Mouse (Mus musculus) G1E (cell line): ENCODE measurements around the gene Mgll. TPM values are rescaled to one million over a fixed set of nuclear protein-coding genes. Genes with fewer than 3 reads are reported as not detected.

Experiments
- ATAC-seq: 2 replicates; pipeline ENCODE4 v1.8.0; 2016; ENCODE audit warnings: mild to moderate bottlenecking; ENCODE audit not compliant: insufficient number of reproducible peaks, poor library complexity, low FRiP score, severe bottlenecking; ENCODE audit errors: extremely low read depth
- DNase-seq: peaks from one replicate; pipeline ENCODE4 v3.0.0; 2012; ENCODE audit warnings: low spot score
- H3K27me3 ChIP-seq: 2 replicates; pipeline ENCODE4 v1.6.1; 2012; ENCODE audit warnings: mild to moderate bottlenecking, low read length, inconsistent platforms; ENCODE audit not compliant: insufficient read depth
- H3K36me3 ChIP-seq: replicated peaks from 2 replicates; pipeline ENCODE3; 2012; ENCODE audit warnings: mild to moderate bottlenecking, inconsistent platforms
- H3K4me1 ChIP-seq: 2 replicates; pipeline ENCODE4 v1.6.1; 2012; ENCODE audit warnings: low read depth, low read length, inconsistent platforms, mixed read lengths; ENCODE audit not compliant: insufficient read depth
- H3K4me3 ChIP-seq: 2 replicates; pipeline ENCODE4 v1.5.1; 2012; ENCODE audit warnings: low read depth, mild to moderate bottlenecking, inconsistent platforms, low read length, moderate library complexity, mixed read lengths
- H3K9me3 ChIP-seq: replicated peaks from 2 replicates; pipeline ENCODE4 v1.6.1; 2012; ENCODE audit warnings: inconsistent platforms
- CTCF ChIP-seq: IDR thresholded peaks from 2 replicates; pipeline ENCODE4 v1.5.1; 2012; ENCODE audit warnings: low read depth, low read length, inconsistent platforms, mixed read lengths
- GATA1 ChIP-seq: IDR thresholded peaks from 2 replicates; pipeline ENCODE4 v1.6.1; 2012; ENCODE audit warnings: borderline replicate concordance, low read length, inconsistent platforms, mixed read lengths
- GATA2 ChIP-seq: IDR thresholded peaks from 2 replicates; pipeline ENCODE4 v1.6.1; 2012; ENCODE audit warnings: low read depth, low read length, inconsistent platforms, borderline replicate concordance
- POLR2AphosphoS5 ChIP-seq: IDR thresholded peaks from 2 replicates; pipeline ENCODE4 v1.6.1; 2012; ENCODE audit warnings: low read depth, low read length, inconsistent platforms; ENCODE audit not compliant: insufficient replicate concordance
- TAL1 ChIP-seq: conservative IDR thresholded peaks from 2 replicates; pipeline ENCODE4 v1.6.1; 2012; ENCODE audit warnings: low read depth, low read length, inconsistent platforms, mixed read lengths
- polyA plus RNA-seq: library from polyadenylated mRNA; stranded (reverse); fragments of >175 nt; gene quantifications from 2 replicates; pipeline ENCODE4 v1.2.3, GENCODE M21; 2012
- total RNA-seq, 2 experiments: library from RNA; stranded (forward) in 1 of 2; stranded (reverse) in 1 of 2; fragments of 200-1000 nt in 1 of 2; fragments of >200 nt in 1 of 2; fragmentation: Nextera tagmentation in 1 of 2; gene quantifications; 2 replicates each; pipeline ENCODE4 v1.2.3; 2014 to 2017

Gene Mgll
- total and polyA plus RNA-seq, 3 experiments: 0.03 to 41.5 (median 0.11) TPM

GRCm38 (mm10) chr6:88782981-88783397 is 58.8 kb downstream of the Mgll start:
- no peaks in the 10 kb centered on the region for H3K36me3 ChIP-seq
- H3K9me3 ChIP-seq: no peaks in the 10 kb centered on the region
- no peak for TF ChIP-seq POLR2AphosphoS5
- TF ChIP-seq GATA2: no peak
- no peak for TF ChIP-seq CTCF
- TF ChIP-seq GATA1: no peak
- TF ChIP-seq TAL1: no peak
- H3K4me3 ChIP-seq: no peak overlapping the region
- DNase-seq (no peak), ATAC-seq (no peak)
- peaks cover 41% of the 10 kb centered on the region for H3K27me3 ChIP-seq
- H3K4me1 ChIP-seq: peaks cover 12% of the 10 kb centered on the region

GRCm38 (mm10) chr6:88784691-88785173 is 60.5 kb downstream of the Mgll start:
- TF ChIP-seq GATA2 (no peak), CTCF (no peak), GATA1 (no peak), POLR2AphosphoS5 (no peak), TAL1 (no peak)
- Histone ChIP-seq H3K36me3 (no peaks in the 10 kb centered on the region), H3K27me3 (peaks cover 44% of the 10 kb centered on the region), H3K4me3 (no peak overlapping the region), H3K4me1 (peaks cover 12% of the 10 kb centered on the region), H3K9me3 (no peaks in the 10 kb centered on the region)
- no peak for DNase-seq
- no peak for ATAC-seq

GRCm38 (mm10) chr6:88785331-88785730 is 61.1 kb downstream of the Mgll start:
- no peak for DNase-seq
- no peaks in the 10 kb centered on the region for H3K36me3 ChIP-seq
- no peak for TF ChIP-seq POLR2AphosphoS5
- TF ChIP-seq CTCF: no peak
- no peak for TF ChIP-seq TAL1
- no peak for TF ChIP-seq GATA1
- no peak for TF ChIP-seq GATA2
- ATAC-seq: no peak
- H3K9me3 ChIP-seq: no peaks in the 10 kb centered on the region
- peaks cover 9% of the 10 kb centered on the region for H3K4me1 ChIP-seq
- H3K4me3 ChIP-seq: no peak overlapping the region
- peaks cover 46% of the 10 kb centered on the region for H3K27me3 ChIP-seq

- peaks cover 8% of the 10 kb centered on the region for H3K4me1 ChIP-seq
- no peak for DNase-seq
- no peaks in the 10 kb centered on the region for H3K36me3 ChIP-seq
- H3K9me3 ChIP-seq: no peaks in the 10 kb centered on the region
- no peak for ATAC-seq
- TF ChIP-seq POLR2AphosphoS5 (no peak), GATA1 (no peak), GATA2 (no peak), TAL1 (no peak), CTCF (no peak)
- no peak overlapping the region for H3K4me3 ChIP-seq
- H3K27me3 ChIP-seq: peaks cover 46% of the 10 kb centered on the region
Observed at GRCm38 (mm10) chr6:88785781-88786542, 61.8 kb downstream of the Mgll start.

- no peaks in the 10 kb centered on the region for H3K9me3 ChIP-seq
- H3K4me3 ChIP-seq: no peak overlapping the region
- no peaks in the 10 kb centered on the region for H3K36me3 ChIP-seq
- peaks cover 8% of the 10 kb centered on the region for H3K4me1 ChIP-seq
- TF ChIP-seq CTCF: no peak
- peaks cover 50% of the 10 kb centered on the region for H3K27me3 ChIP-seq
- no peak for DNase-seq
- ATAC-seq: no peak
Observed at GRCm38 (mm10) chr6:88786732-88787445, 62.7 kb downstream of the Mgll start.

GRCm38 (mm10) chr6:88787496-88787895 is 63.3 kb downstream of the Mgll start:
- Histone ChIP-seq H3K4me1 (peaks cover 5% of the 10 kb centered on the region), H3K27me3 (peaks cover 51% of the 10 kb centered on the region), H3K9me3 (no peaks in the 10 kb centered on the region), H3K36me3 (no peaks in the 10 kb centered on the region), H3K4me3 (no peak overlapping the region)
- TF ChIP-seq CTCF (no peak), GATA2 (no peak), GATA1 (no peak), TAL1 (no peak), POLR2AphosphoS5 (no peak)
- no peak for ATAC-seq
- DNase-seq: no peak
